Mouse (Mus musculus): ENCODE data around the gene Il10. TPM values are rescaled to one million over a fixed set of nuclear protein-coding genes. Genes with fewer than 3 reads are reported as not detected.

Gene Il10
- polyA plus RNA-seq, 1 experiment from 2014 or later: not detected

GRCm38 (mm10) chr1:131049361-131049806 lies 29.7 kb downstream of the Il10 start:
- Histone ChIP-seq H3K27me3 (ENCODE audit: control insufficient read depth, insufficient read depth, low read length) (no peaks in the 10 kb centered on the region), H3K9me3 (ENCODE audit: control insufficient read depth, low read length) (no peaks in the 10 kb centered on the region), H3K9ac (ENCODE audit: low read depth, low read length) (no peak overlapping the region), H3K27ac (ENCODE audit: low read depth, low read length) (no peak overlapping the region), H3K4me2 (replicated peaks; ENCODE audit: low read depth, low read length) (no peak overlapping the region), H3K4me3 (ENCODE audit: low read depth, low read length) (no peak overlapping the region), H3K4me1 (replicated peaks; ENCODE audit: control insufficient read depth, insufficient read depth, low read length) (no peaks in the 10 kb centered on the region), H3K36me3 (ENCODE audit: control insufficient read depth, insufficient read depth, low read length) (no peaks in the 10 kb centered on the region)
- no peak for ATAC-seq (ENCODE audit: low FRiP score)
- WGBS: 82% methylated on average over 5 of the region's 5 CpGs
- DNase-seq (ENCODE audit: low spot score): no peak

DNA sequence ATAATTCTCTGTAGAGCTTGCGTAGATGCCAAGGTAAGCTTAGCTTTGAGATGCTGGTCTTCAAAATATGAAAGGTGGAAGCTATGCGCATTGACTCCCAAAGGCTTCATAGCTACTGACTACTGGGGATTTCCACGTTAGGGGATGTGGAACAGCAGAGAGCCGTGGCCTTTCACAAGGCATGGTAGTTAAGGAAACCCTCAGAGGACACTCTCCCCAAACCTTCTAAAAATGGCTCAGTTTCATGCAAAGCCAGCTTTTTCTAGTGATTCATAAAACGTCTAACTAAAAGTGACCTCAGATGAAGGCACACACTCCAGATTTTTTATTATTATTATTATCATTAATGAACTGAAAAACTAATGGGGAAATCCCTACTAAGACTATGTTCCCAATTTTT lies 30.4 kb downstream of the Il10 start:
- no peak for ATAC-seq (ENCODE audit: low FRiP score)

DNA sequence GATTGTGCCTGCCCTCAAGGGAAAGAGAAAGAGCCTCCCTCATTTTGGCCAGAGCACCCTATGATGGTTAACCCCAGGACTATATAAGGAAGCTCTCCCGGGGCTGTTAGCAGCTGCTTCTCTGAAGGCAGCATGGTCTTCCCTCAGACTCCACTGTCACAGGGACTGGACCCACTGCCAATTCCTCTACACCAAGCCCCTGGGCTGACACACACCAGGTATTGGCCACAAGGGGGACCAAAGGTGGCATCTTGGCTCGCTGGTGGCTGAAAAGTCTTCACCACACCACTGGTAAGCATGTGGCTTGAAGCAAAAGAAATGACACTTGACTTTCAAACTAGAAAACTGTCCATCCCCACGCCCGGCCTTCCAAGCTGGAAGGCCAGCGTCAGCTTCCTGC lies 31.0 kb downstream of the Il10 start:
- Histone ChIP-seq H3K27ac (ENCODE audit: low read depth, low read length) (no peak overlapping the region), H3K4me1 (replicated peaks; ENCODE audit: control insufficient read depth, insufficient read depth, low read length) (no peaks in the 10 kb centered on the region), H3K9me3 (ENCODE audit: control insufficient read depth, low read length) (no peaks in the 10 kb centered on the region), H3K36me3 (ENCODE audit: control insufficient read depth, insufficient read depth, low read length) (no peaks in the 10 kb centered on the region), H3K27me3 (ENCODE audit: control insufficient read depth, insufficient read depth, low read length) (no peaks in the 10 kb centered on the region), H3K4me2 (replicated peaks; ENCODE audit: low read depth, low read length) (no peak overlapping the region), H3K4me3 (ENCODE audit: low read depth, low read length) (no peak overlapping the region), H3K9ac (ENCODE audit: low read depth, low read length) (no peak overlapping the region)
- ATAC-seq (ENCODE audit: low FRiP score): no peak
- no peak for DNase-seq (ENCODE audit: low spot score)
- 89% methylated on average over 5 of the region's 5 CpGs for WGBS

More for the DNA sequence above, 30.4 kb downstream of the Il10 start:
- WGBS: 94% methylated on average over 5 of the region's 5 CpGs
- no peak for DNase-seq (ENCODE audit: low spot score)
- Histone ChIP-seq H3K27me3 (ENCODE audit: control insufficient read depth, insufficient read depth, low read length) (no peaks in the 10 kb centered on the region), H3K36me3 (ENCODE audit: control insufficient read depth, insufficient read depth, low read length) (no peaks in the 10 kb centered on the region), H3K4me3 (ENCODE audit: low read depth, low read length) (no peak overlapping the region), H3K4me1 (replicated peaks; ENCODE audit: control insufficient read depth, insufficient read depth, low read length) (no peaks in the 10 kb centered on the region), H3K27ac (ENCODE audit: low read depth, low read length) (no peak overlapping the region), H3K4me2 (replicated peaks; ENCODE audit: low read depth, low read length) (no peak overlapping the region), H3K9ac (ENCODE audit: low read depth, low read length) (no peak overlapping the region), H3K9me3 (ENCODE audit: control insufficient read depth, low read length) (no peaks in the 10 kb centered on the region)

- WGBS: 29% methylated on average over 7 of the region's 7 CpGs
Measured at GRCm38 (mm10) chr1:131051073-131051472, 31.4 kb downstream of the Il10 start.

GRCm38 (mm10) chr1:131053239-131053638 lies 33.6 kb downstream of the Il10 start:
- Histone ChIP-seq H3K9me3 (ENCODE audit: control insufficient read depth, low read length) (no peaks in the 10 kb centered on the region), H3K27me3 (ENCODE audit: control insufficient read depth, insufficient read depth, low read length) (no peaks in the 10 kb centered on the region), H3K4me1 (replicated peaks; ENCODE audit: control insufficient read depth, insufficient read depth, low read length) (no peaks in the 10 kb centered on the region; the same call in none of the 2 replicates), H3K27ac (ENCODE audit: low read depth, low read length) (no peak overlapping the region), H3K4me3 (ENCODE audit: low read depth, low read length) (no peak overlapping the region), H3K4me2 (replicated peaks; ENCODE audit: low read depth, low read length) (no peak overlapping the region), H3K36me3 (ENCODE audit: control insufficient read depth, insufficient read depth, low read length) (no peaks in the 10 kb centered on the region), H3K9ac (ENCODE audit: low read depth, low read length) (no peak overlapping the region)
- DNase-seq (ENCODE audit: low spot score) (peak; percentile 87), ATAC-seq (ENCODE audit: low FRiP score) (peak; percentile 67)
- 6% methylated on average over 8 of the region's 8 CpGs for WGBS

More at GRCm38 (mm10) chr1:131051073-131051472, 31.4 kb downstream of the Il10 start:
- Histone ChIP-seq H3K4me3 (ENCODE audit: low read depth, low read length) (no peak overlapping the region), H3K36me3 (ENCODE audit: control insufficient read depth, insufficient read depth, low read length) (no peaks in the 10 kb centered on the region), H3K27ac (ENCODE audit: low read depth, low read length) (no peak overlapping the region), H3K9ac (ENCODE audit: low read depth, low read length) (no peak overlapping the region), H3K9me3 (ENCODE audit: control insufficient read depth, low read length) (no peaks in the 10 kb centered on the region), H3K4me1 (replicated peaks; ENCODE audit: control insufficient read depth, insufficient read depth, low read length) (no peaks in the 10 kb centered on the region), H3K4me2 (replicated peaks; ENCODE audit: low read depth, low read length) (no peak overlapping the region), H3K27me3 (ENCODE audit: control insufficient read depth, insufficient read depth, low read length) (no peaks in the 10 kb centered on the region)
- DNase-seq (ENCODE audit: low spot score) (no peak), ATAC-seq (ENCODE audit: low FRiP score) (0 out of 2 replicates have a peak, but pooled peaks have one; percentile 2)

- no peak overlapping the region for H3K4me3 ChIP-seq (ENCODE audit: low read depth, low read length)
- no peaks in the 10 kb centered on the region for H3K9me3 ChIP-seq (ENCODE audit: control insufficient read depth, low read length)
- no peak overlapping the region for H3K27ac ChIP-seq (ENCODE audit: low read depth, low read length)
- H3K4me1 ChIP-seq (replicated peaks; ENCODE audit: control insufficient read depth, insufficient read depth, low read length): no peaks in the 10 kb centered on the region; the same call in none of the 2 replicates
- H3K9ac ChIP-seq (ENCODE audit: low read depth, low read length): no peak overlapping the region
- WGBS: 66% methylated on average over 4 of the region's 4 CpGs
- no peaks in the 10 kb centered on the region for H3K36me3 ChIP-seq (ENCODE audit: control insufficient read depth, insufficient read depth, low read length)
- DNase-seq (ENCODE audit: low spot score) (no peak), ATAC-seq (ENCODE audit: low FRiP score) (peak; percentile 44; the same call in 1 of the 2 replicates)
- no peaks in the 10 kb centered on the region for H3K27me3 ChIP-seq (ENCODE audit: control insufficient read depth, insufficient read depth, low read length)
- H3K4me2 ChIP-seq (replicated peaks; ENCODE audit: low read depth, low read length): no peak overlapping the region
Measured at GRCm38 (mm10) chr1:131053656-131054055, 34.0 kb downstream of the Il10 start.

- ATAC-seq (ENCODE audit: low FRiP score) (no peak), DNase-seq (ENCODE audit: low spot score) (no peak)
- Histone ChIP-seq H3K9ac (ENCODE audit: low read depth, low read length) (no peak overlapping the region), H3K9me3 (ENCODE audit: control insufficient read depth, low read length) (no peaks in the 10 kb centered on the region), H3K4me1 (replicated peaks; ENCODE audit: control insufficient read depth, insufficient read depth, low read length) (no peaks in the 10 kb centered on the region; the same call in none of the 2 replicates), H3K4me2 (replicated peaks; ENCODE audit: low read depth, low read length) (no peak overlapping the region), H3K27ac (ENCODE audit: low read depth, low read length) (no peak overlapping the region), H3K4me3 (ENCODE audit: low read depth, low read length) (no peak overlapping the region), H3K36me3 (ENCODE audit: control insufficient read depth, insufficient read depth, low read length) (no peaks in the 10 kb centered on the region), H3K27me3 (ENCODE audit: control insufficient read depth, insufficient read depth, low read length) (no peaks in the 10 kb centered on the region)
- 93% methylated on average over 4 of the region's 4 CpGs for WGBS
Measured at GRCm38 (mm10) chr1:131054251-131054650, 34.6 kb downstream of the Il10 start.

GRCm38 (mm10) chr1:131058431-131058830 lies 38.8 kb downstream of the Il10 start:
- no peaks in the 10 kb centered on the region; the same call in none of the 2 replicates for H3K4me1 ChIP-seq (replicated peaks; ENCODE audit: control insufficient read depth, insufficient read depth, low read length)
- no peaks in the 10 kb centered on the region for H3K27me3 ChIP-seq (ENCODE audit: control insufficient read depth, insufficient read depth, low read length)
- no peak overlapping the region for H3K4me2 ChIP-seq (replicated peaks; ENCODE audit: low read depth, low read length)
- no peak overlapping the region for H3K9ac ChIP-seq (ENCODE audit: low read depth, low read length)
- DNase-seq (ENCODE audit: low spot score): no peak
- no peak overlapping the region for H3K4me3 ChIP-seq (ENCODE audit: low read depth, low read length)
- ATAC-seq (ENCODE audit: low FRiP score): no peak
- no peak overlapping the region for H3K27ac ChIP-seq (ENCODE audit: low read depth, low read length)
- WGBS: 71% methylated on average over 7 of the region's 7 CpGs
- H3K36me3 ChIP-seq (ENCODE audit: control insufficient read depth, insufficient read depth, low read length): no peaks in the 10 kb centered on the region
- H3K9me3 ChIP-seq (ENCODE audit: control insufficient read depth, low read length): no peaks in the 10 kb centered on the region

DNA sequence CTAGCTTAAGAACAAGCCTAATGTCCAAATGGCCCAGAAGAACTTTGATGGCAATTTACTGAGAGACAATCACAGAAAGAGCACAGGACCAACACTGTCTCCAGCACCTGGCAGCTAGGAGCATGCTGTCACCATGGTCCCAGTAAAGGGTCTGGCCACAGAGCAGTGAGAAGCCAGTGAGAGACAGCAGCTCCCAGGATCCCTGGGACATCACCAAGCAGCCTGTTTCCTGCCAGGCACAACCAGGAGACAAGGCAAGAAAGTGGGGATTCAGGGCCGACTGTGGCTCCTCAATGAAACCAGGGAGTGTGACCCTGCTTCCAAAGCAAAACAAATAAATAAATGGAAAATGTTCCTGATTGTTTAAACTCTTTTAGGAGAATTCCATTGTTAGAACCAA lies 39.8 kb downstream of the Il10 start:
- Histone ChIP-seq H3K27me3 (ENCODE audit: control insufficient read depth, insufficient read depth, low read length) (no peaks in the 10 kb centered on the region), H3K36me3 (ENCODE audit: control insufficient read depth, insufficient read depth, low read length) (no peaks in the 10 kb centered on the region), H3K9ac (ENCODE audit: low read depth, low read length) (no peak overlapping the region), H3K9me3 (ENCODE audit: control insufficient read depth, low read length) (no peaks in the 10 kb centered on the region), H3K4me1 (replicated peaks; ENCODE audit: control insufficient read depth, insufficient read depth, low read length) (no peaks in the 10 kb centered on the region; the same call in none of the 2 replicates), H3K4me2 (replicated peaks; ENCODE audit: low read depth, low read length) (no peak overlapping the region), H3K4me3 (ENCODE audit: low read depth, low read length) (no peak overlapping the region), H3K27ac (ENCODE audit: low read depth, low read length) (no peak overlapping the region)
- ATAC-seq (ENCODE audit: low FRiP score) (no peak), DNase-seq (ENCODE audit: low spot score) (no peak)
- 80% methylated on average over 1 of the region's 1 CpGs for WGBS
